Mouse (Mus musculus): ENCODE data around the gene Rftn2.

DNA sequence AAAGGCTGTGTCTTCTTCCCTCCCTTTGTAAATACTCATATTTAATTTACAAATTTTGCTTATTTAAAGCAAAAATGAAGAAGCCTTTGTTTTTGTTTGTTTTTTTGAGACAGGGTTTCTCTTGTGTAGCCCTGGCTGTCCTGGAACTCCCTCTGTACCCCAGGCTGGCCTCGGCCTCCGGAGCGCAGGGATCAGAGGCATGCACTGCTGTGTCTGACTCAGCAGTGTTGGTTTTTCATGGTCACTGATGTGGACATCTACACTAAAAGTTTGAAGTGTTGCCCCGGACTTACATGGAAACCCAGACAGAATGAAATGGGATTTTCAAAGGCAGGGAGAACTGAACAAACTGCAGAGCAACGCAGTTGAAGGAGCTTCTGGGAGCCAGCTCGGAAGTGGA is 19.0 kb downstream of the Rftn2 start:
- TF ChIP-seq EP300 (IDR thresholded peaks at IDR 0.05; ENCODE audit: low read depth) (no peak), CTCF (IDR thresholded peaks at IDR 0.05; ENCODE audit: low read depth) (no peak)

Measured in heart, postnatal 0 days (tissue).